Mouse (Mus musculus) gastrocnemius, adult 2 months (tissue): ENCODE results near the gene Insc. TPM values are rescaled to one million over a fixed set of nuclear protein-coding genes. Genes with fewer than 3 reads are reported as not detected.
A peak's percentile ranks its signal among the peaks of the same experiment; 100 is the strongest.

ENCODE experiments used
- DNase-seq: peaks from one replicate; pipeline ENCODE4 v3.0.0; 2022
- H3K27ac ChIP-seq: fragments of 200-600 bp; 2 replicates; pipeline ENCODE4 v1.8.1; 2022; ENCODE audit warnings: mild to moderate bottlenecking
- H3K4me3 ChIP-seq: fragments of 200-600 bp; 2 replicates; pipeline ENCODE4 v1.8.1; 2022; ENCODE audit warnings: mild to moderate bottlenecking, moderate library complexity
- CTCF ChIP-seq: fragments of 200-600 bp; IDR thresholded peaks from 2 replicates; pipeline ENCODE4 v1.8.1; 2022; ENCODE audit warnings: antibody characterized with exemption, mild to moderate bottlenecking, moderate library complexity
- intact Hi-C: fragments of 180-260 bp; cut with DNase I; formaldehyde crosslinking; loops from one replicate; pipeline ENCODE4 v1.15.1; 2025
- total RNA-seq, 2 experiments: library from RNA; stranded (reverse); gene quantifications; 2 replicates each; pipeline ENCODE4 v1.2.3; 2021

Gene Insc
- total RNA-seq, 2 experiments from 2014 or later, result 0.48 to 1.9 TPM

DNA sequence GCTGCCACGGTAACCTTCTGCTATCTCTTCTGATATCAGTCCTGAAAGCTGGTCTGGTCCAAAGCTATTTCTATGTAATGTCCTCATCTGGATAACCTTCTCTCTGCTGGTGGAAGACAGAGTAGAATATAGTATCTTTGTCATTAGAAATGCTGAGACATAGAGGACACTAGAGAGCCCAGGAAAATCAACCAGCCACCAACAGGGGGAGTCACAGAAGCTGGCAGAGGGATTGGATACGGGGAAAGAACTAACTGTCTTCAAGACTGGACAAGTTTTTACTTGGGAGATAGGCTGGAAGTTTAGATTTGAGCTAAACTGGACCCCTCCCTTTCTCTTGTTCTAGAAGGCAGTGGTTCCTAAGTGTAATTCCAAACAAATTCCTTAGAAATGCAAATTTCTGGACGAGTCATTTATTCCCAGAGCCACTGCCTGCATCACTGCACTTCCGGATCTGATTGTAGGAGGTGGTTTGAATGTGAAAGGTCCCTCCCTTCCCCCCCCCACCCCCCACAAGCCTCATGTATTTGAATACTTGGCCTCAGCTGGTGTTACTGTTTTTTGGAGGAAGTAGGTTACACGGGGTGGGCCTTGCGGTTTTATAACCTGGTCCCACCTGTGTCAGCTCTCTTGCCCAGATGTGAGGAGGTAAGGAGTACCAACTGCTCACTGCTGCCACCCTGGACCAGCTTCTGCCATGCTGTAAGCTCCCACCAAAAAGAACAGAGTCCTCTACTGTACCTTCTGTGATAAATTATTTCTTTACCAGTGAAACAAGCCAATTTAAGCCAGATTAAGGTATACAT, 2.9 kb upstream of the Insc start:
- H3K4me3 ChIP-seq, result no peak overlapping the region
- intact Hi-C loops, result no loop called here
- no peak overlapping the region for H3K27ac ChIP-seq
- no peak for DNase-seq
- peak; percentile 34 for TF ChIP-seq CTCF

DNA sequence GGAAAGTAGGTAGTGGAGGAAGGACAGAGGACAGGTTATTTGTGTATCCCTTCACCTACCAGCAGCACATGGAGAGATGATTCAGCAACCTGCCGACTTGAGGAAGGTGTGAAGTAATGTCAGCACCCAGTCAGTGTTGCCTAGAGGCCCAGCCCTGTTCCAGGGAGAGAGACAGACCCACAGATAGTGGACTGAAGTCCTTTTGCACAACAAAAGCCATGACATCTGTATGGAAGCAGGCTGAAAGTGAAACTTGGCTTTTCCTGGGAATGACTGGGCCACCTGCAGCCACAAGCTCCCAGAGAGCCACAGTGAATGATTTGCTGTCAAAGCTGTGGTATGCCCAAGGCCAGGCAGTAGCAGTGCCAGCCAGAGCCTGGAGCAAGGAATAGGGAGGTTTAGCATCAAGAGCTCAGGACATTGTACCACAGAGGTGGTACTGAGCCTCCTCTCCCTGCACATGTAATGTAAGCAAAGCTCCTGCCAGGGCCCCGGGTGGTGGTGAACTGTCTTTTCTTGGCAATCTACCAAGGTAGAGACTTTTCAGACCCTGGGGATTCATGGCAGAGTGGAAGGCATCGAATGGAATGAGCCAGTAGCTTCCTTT, 1.2 kb downstream of the Insc start:
- Histone ChIP-seq H3K27ac (peak overlapping the region; percentile 58), H3K4me3 (peak overlapping the region; percentile 61)
- no peak for DNase-seq
- intact Hi-C loops, result no loop called here
- TF ChIP-seq CTCF, result no peak

GRCm38 (mm10) chr7:114745481-114746271, 2.2 kb downstream of the Insc start:
- Histone ChIP-seq H3K4me3 (peak overlapping the region; percentile 61), H3K27ac (peak overlapping the region; percentile 58)
- peak; percentile 18; the same call in 1 of the 2 replicates for TF ChIP-seq CTCF
- peak; percentile 36 for DNase-seq
- intact Hi-C loops, result no loop called here

GRCm38 (mm10) chr7:114747596-114747995, 4.1 kb downstream of the Insc start:
- intact Hi-C loops, result no loop called here
- TF ChIP-seq CTCF, result no peak
- H3K4me3 ChIP-seq, result no peak overlapping the region
- no peak overlapping the region for H3K27ac ChIP-seq
- DNase-seq, result no peak

DNA sequence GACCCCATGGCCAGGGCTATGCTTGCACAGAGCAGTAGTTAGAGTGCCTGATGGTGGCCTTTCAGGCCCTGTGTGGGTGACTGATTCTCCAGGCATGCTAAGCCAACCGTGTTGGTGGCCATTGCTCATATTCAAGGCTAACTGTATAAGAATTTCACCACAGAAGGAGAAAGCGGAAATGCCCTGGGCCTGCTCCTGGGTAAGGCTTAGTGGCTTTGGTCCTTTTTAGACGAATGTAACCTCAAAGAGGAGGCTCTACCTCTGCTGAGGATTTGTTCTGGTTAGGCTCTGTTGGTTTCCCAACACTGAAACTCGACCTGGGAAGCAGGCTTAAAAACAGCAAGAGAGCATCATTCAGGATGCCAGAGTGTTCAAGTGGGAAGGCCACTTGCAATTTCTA, 4.7 kb downstream of the Insc start:
- DNase-seq, result no peak
- intact Hi-C loops, result no loop called here
- H3K4me3 ChIP-seq, result no peak overlapping the region
- H3K27ac ChIP-seq, result 0 out of 2 replicates have a peak overlapping the region, but pooled peaks have one; percentile 16
- no peak for TF ChIP-seq CTCF

DNA sequence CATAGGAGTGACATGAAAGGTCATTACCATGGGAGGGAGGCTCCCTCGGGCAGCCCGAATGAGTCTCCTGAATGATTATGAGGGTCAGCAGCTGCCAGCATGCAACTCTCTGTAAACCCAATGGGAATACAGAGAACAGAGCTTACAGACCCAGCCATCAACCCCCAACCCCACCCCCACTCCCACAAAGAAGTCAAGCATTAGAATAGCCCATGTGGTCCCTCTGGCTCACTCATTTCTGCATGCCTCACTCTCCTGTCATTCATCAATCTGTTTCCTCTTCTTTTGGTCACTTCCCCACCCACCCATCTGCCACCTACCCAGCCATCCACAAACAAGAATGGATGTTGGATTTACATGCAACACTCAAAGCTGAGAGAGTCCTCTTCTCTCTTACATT, 10.0 kb downstream of the Insc start:
- DNase-seq, result no peak
- Histone ChIP-seq H3K27ac (no peak overlapping the region), H3K4me3 (no peak overlapping the region)
- intact Hi-C loops, result no loop called here
- no peak for TF ChIP-seq CTCF

- Histone ChIP-seq H3K27ac (no peak overlapping the region), H3K4me3 (no peak overlapping the region)
- intact Hi-C loops, result no loop called here
- no peak for TF ChIP-seq CTCF
- DNase-seq, result no peak
These were observed 10.7 kb downstream of the Insc start for GRCm38 (mm10) chr7:114754196-114754595.

DNA sequence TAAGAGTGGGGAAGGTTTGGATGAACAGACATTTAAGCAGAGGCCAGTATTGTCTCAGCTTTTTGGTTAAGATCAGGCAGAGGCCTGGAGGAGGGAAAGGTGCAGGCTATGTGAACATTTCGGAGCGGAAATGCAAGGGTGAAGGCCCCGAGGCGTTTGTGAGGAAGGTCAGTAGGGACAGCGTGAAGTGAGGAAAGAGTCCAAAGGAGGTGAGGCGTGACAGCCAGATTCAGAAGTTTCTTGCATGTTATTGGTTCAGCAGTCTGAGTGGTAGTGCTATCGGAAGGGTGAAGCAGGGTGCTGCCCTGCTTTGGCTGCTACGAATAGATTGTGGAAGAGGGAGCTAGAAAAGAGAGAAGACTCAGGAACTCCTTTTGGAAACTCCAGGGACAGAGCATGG, 11.1 kb downstream of the Insc start:
- TF ChIP-seq CTCF, result no peak
- H3K27ac ChIP-seq, result no peak overlapping the region
- H3K4me3 ChIP-seq, result no peak overlapping the region
- intact Hi-C loops, result no loop called here
- no peak for DNase-seq

DNA sequence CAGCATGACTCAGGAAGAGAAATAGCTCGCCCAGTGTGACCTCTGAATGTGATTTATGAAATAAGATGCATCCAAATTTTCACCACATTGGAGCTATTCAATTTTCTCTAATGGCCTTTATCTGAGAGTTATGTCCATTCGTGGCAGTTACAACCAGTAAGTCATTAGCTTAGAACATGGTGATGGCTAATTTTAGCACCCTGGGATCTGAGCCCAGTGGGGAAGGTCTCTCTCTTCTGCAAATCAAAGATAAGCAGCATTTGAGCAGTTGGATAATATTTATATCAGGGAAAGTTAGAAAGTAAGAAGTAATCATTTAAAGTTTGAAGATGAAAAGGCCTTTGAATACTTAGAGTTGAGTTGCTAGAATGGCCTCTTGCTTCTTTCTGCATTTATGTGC, 19.2 kb downstream of the Insc start:
- intact Hi-C loops, result no loop called here
- Histone ChIP-seq H3K27ac (no peak overlapping the region), H3K4me3 (no peak overlapping the region)
- no peak for DNase-seq
- TF ChIP-seq CTCF, result no peak

DNA sequence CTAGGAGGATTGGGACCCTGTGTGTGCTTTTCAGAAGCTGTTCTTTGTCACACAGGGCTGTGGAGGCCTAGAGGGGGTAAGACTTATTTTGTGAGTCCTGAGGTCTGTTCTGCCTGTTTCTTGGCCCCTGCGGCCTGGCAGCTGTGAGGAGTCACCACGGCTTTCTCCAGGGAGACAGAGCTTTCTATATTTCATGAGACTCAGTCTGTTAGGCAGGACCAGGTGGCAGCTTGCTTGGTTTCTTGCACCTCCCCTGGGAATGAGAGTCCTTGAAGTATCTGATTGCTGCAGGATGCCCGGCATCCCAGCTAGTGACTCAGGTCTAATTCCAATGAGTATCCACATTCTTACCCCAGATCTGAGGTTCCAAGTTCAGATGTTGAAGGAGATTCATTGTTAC, 21.8 kb downstream of the Insc start:
- H3K4me3 ChIP-seq, result no peak overlapping the region
- TF ChIP-seq CTCF, result no peak
- DNase-seq, result no peak
- no peak overlapping the region for H3K27ac ChIP-seq
- intact Hi-C loops, result no loop called here

DNA sequence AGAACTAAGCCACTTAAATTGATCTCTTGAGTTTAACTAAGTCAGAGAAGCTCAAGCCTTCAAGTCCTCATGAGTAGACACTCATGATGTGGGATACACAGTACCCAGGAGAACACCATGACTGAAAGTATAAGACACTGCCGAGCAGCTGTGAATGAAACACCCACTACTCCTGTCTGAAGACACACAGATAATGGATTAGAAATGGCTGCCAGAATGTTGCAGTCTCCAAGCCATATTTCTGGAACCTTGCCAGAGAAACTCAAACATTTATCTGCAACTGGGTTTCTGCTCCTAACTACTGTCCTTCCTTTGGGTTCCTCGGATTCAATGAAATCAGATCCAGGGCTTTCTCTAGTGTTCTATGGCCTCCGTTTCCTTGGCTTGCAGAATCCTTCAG, 23.0 kb downstream of the Insc start:
- intact Hi-C loops, result no loop called here
- TF ChIP-seq CTCF, result no peak

DNA sequence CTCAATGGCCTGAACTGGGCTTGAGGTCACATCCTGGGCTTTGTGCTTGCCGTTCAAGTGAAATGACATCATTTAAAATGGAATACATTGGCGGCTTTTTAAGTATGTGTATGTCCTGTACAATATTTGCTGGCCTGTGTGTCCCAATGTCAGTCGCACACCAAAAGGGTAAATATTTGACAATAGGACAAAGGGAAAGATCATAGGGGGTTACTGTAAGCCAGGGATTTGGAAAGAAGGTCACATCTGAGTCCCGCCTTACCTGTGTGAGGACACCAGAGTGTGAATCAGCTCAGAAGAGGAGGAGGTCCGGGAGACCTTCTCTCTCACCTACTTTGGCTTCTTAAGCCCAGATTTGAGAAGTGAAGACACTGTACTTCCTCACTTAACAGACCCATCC, 25.0 kb downstream of the Insc start:
- no peak for DNase-seq
- no peak for TF ChIP-seq CTCF
- intact Hi-C loops, result no loop called here
- Histone ChIP-seq H3K27ac (no peak overlapping the region), H3K4me3 (no peak overlapping the region)

More for the DNA sequence above, 23.0 kb downstream of the Insc start:
- H3K4me3 ChIP-seq, result no peak overlapping the region
- DNase-seq, result no peak
- H3K27ac ChIP-seq, result no peak overlapping the region

DNA sequence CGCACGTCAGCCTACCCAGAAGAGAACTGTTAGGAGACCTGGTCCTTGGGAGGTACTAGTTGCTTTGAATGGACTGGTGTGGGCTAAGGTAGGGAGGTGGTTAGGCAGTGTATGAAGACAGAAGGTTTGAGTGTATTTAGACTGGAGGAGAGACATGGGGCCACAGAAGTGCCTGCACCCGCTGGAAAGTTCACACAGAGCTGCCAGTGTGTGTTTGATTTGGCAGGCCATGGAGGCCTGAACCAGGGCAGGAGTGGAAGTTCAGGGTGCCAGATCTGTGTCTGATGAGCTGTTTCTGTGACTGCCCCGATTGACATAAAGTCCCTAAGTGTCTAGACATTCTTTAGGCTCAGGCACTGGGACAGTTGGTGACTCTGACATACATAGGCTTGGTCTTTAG, 25.5 kb downstream of the Insc start:
- Histone ChIP-seq H3K4me3 (no peak overlapping the region), H3K27ac (no peak overlapping the region)
- intact Hi-C loops, result no loop called here
- no peak for DNase-seq
- TF ChIP-seq CTCF, result no peak
